Mouse (Mus musculus): Measurements from ENCODE around the gene Odf4.

GRCm38 (mm10) chr11:68890625-68891024 lies 36.3 kb downstream of the Odf4 start:
- no peak for TF ChIP-seq EP300 (IDR thresholded peaks at IDR 0.05; ENCODE audit: low read depth)
- TF ChIP-seq CTCF (IDR thresholded peaks at IDR 0.05; ENCODE audit: low read depth): no peak

Measured in liver, embryonic 14.5 days (tissue).